8 mouse cellular contexts compared by ENCODE assay signal in genomic region chr13:54610972-54611754, GRCm38 (mm10). TPM values are rescaled to one million over a fixed set of nuclear protein-coding genes. Genes with fewer than 3 reads are reported as not detected.
A peak's percentile ranks its signal among the peaks of the same experiment; 100 is the strongest.
DNase-seq lines count a peak whose midpoint lies in the region; ATAC-seq and TF ChIP-seq lines count a peak whose summit lies in the region.

TSS of gene Cltb (minus strand) at chr13:54611344.

- H3K4me3 ChIP-seq in ES-E14 (ENCODE audit: insufficient read depth in 1 of 2, low read depth in 1 of 2, low read length in 2 of 2, poor library complexity in 1 of 2, severe bottlenecking in 1 of 2): peak within 1 kb of the TSS; percentile 78 to 93
- peak within 1 kb of the TSS; percentile 81 for H3K4me3 ChIP-seq in forebrain, postnatal 0 days (ENCODE audit: low read depth, low read length)
- H3K4me3 ChIP-seq in lung, embryonic 15.5 days: peak within 1 kb of the TSS; percentile 72
- peak within 1 kb of the TSS; percentile 91 for H3K4me3 ChIP-seq in olfactory bulb, adult 2 months (ENCODE audit: insufficient read depth, low read depth, low read length)
- H3K4me3 ChIP-seq in thymus, adult 2 months (ENCODE audit: control insufficient read depth, insufficient read depth, low read length): peak within 1 kb of the TSS; percentile 60

- H3K4me1 ChIP-seq in ES-E14 (ENCODE audit: control insufficient read depth in 2 of 2, insufficient read depth in 2 of 2, low read length in 2 of 2, poor library complexity in 1 of 2): peaks cover 8 to 27% of the 10 kb centered on the region in 2 experiments; a peak in 3 of 4 replicates
- H3K4me1 ChIP-seq in forebrain, postnatal 0 days (ENCODE audit: insufficient read depth): peaks cover 13% of the 10 kb centered on the region; the same call in 1 of the 2 replicates
- H3K4me1 ChIP-seq in lung, embryonic 15.5 days: peaks cover 17% of the 10 kb centered on the region; the same call in 1 of the 2 replicates
- peaks cover 15% of the 10 kb centered on the region for H3K4me1 ChIP-seq in olfactory bulb, adult 2 months (ENCODE audit: control insufficient read depth, insufficient read depth, low read length)
- peaks cover 7% of the 10 kb centered on the region; the same call in 1 of the 2 replicates for H3K4me1 ChIP-seq in thymus, adult 2 months (replicated peaks; ENCODE audit: control insufficient read depth, insufficient read depth, low read length)

- peak within 1 kb of the TSS; percentile 68 for H3K9ac ChIP-seq in ES-E14 (ENCODE audit: insufficient read depth, low read depth, low read length, poor library complexity, severe bottlenecking)
- H3K9ac ChIP-seq in forebrain, postnatal 0 days: peak within 1 kb of the TSS; percentile 95
- H3K9ac ChIP-seq in lung, embryonic 15.5 days: peak within 1 kb of the TSS; percentile 72

- no peak within 1 kb of the TSS for H3K27ac ChIP-seq in ES-E14 (ENCODE audit: insufficient read depth, low read depth, low read length, poor library complexity, severe bottlenecking)
- H3K27ac ChIP-seq in forebrain, postnatal 0 days (ENCODE audit: low read depth, low read length): peak within 1 kb of the TSS; percentile 85
- peak within 1 kb of the TSS; percentile 29 for H3K27ac ChIP-seq in lung, embryonic 15.5 days
- H3K27ac ChIP-seq in olfactory bulb, adult 2 months (ENCODE audit: insufficient read depth, low read depth, low read length): peak within 1 kb of the TSS; percentile 96
- H3K27ac ChIP-seq in thymus, adult 2 months (ENCODE audit: control insufficient read depth, insufficient read depth, low read length): no peak within 1 kb of the TSS

- intact Hi-C loops in heart, postnatal 36 days (cut with DNase I): loop anchor here (2.0 kb wide), 2 partner anchors 20 to 36 kb away; partner anchors contain the start of genes Arl10, Higd2a and Nop16

- no peak for DNase-seq in ES-E14 (ENCODE audit: low read depth, low spot score)
- DNase-seq in cerebellum, adult 18-20 months: peak; percentile 93 to 98
- DNase-seq in forebrain, postnatal 0 days: peak; percentile 91
- peak; percentile 94 for DNase-seq in heart, postnatal 36 days
- peak; percentile 76 to 87 for DNase-seq in layer of hippocampus, adult 8-10 months (ENCODE audit: low spot score in 2 of 2)
- peak; percentile 88 for DNase-seq in thymus, adult 2 months

- peak within 1 kb of the TSS; percentile 73 for H3K4me2 ChIP-seq in forebrain, postnatal 0 days (ENCODE audit: low read depth)
- peak within 1 kb of the TSS; percentile 97 for H3K4me2 ChIP-seq in lung, embryonic 15.5 days

- no peaks in the 10 kb centered on the region for H3K9me3 ChIP-seq in ES-E14 (ENCODE audit: control insufficient read depth, insufficient read depth, low read depth, low read length)
- no peaks in the 10 kb centered on the region for H3K9me3 ChIP-seq in forebrain, postnatal 0 days (ENCODE audit: low read length)
- no peaks in the 10 kb centered on the region for H3K9me3 ChIP-seq in lung, embryonic 15.5 days

- peak; percentile 83 for TF ChIP-seq POLR2A in olfactory bulb, adult 2 months (IDR thresholded peaks at IDR 0.05; ENCODE audit: insufficient read depth, low read depth, low read length)
- TF ChIP-seq POLR2A in thymus, adult 2 months (IDR thresholded peaks at IDR 0.05; ENCODE audit: control insufficient read depth, extremely low read depth, insufficient read depth, low read length, poor library complexity): no peak

- ATAC-seq in forebrain, postnatal 0 days: peak; percentile 89
- peak; percentile 83; the same call in 1 of the 2 replicates for ATAC-seq in lung, embryonic 15.5 days (ENCODE audit: borderline replicate concordance, extremely low read depth, low FRiP score, low TSS enrichment)

- H3K27me3 ChIP-seq in forebrain, postnatal 0 days (ENCODE audit: insufficient read depth, low read length): no peaks in the 10 kb centered on the region
- H3K27me3 ChIP-seq in lung, embryonic 15.5 days: no peaks in the 10 kb centered on the region
- no peaks in the 10 kb centered on the region for H3K27me3 ChIP-seq in thymus, adult 2 months (ENCODE audit: control insufficient read depth, insufficient read depth, low read length)

- in situ Hi-C loops in ES-E14 (cut with MboI; ENCODE audit: low sequenced_read_pairs in 2 of 2, unreplicated experiment in 2 of 2): no loop called here

- H3K36me3 ChIP-seq in ES-E14 (ENCODE audit: control insufficient read depth, insufficient read depth, low read length, poor library complexity, severe bottlenecking): no peaks in the 10 kb centered on the region
- peaks cover 4% of the 10 kb centered on the region for H3K36me3 ChIP-seq in forebrain, postnatal 0 days (ENCODE audit: insufficient read depth)
- no peaks in the 10 kb centered on the region for H3K36me3 ChIP-seq in lung, embryonic 15.5 days
- H3K36me3 ChIP-seq in thymus, adult 2 months (ENCODE audit: control insufficient read depth, insufficient read depth, low read length): no peaks in the 10 kb centered on the region

- TF ChIP-seq CTCF in forebrain, postnatal 0 days (IDR thresholded peaks at IDR 0.05; ENCODE audit: low read depth): no peak
- TF ChIP-seq CTCF in olfactory bulb, adult 2 months (IDR thresholded peaks at IDR 0.05; ENCODE audit: insufficient read depth, low read depth, low read length): 0 out of 2 replicates have a peak, but pooled peaks have one; percentile 8
- TF ChIP-seq CTCF in thymus, adult 2 months (IDR thresholded peaks at IDR 0.05; ENCODE audit: borderline replicate concordance, control insufficient read depth, extremely low read depth, insufficient read depth, low read length, poor library complexity): no peak

- WGBS in forebrain, postnatal 0 days: 5% methylated on average over 65 of the region's 66 CpGs
- under 1% methylated on average over 60 of the region's 66 CpGs for WGBS in lung, embryonic 15.5 days
- under 1% methylated on average over 66 of the region's 66 CpGs for WGBS in olfactory bulb, adult 2 months
- 1% methylated on average over 66 of the region's 66 CpGs for WGBS in thymus, adult 2 months

TF ChIP-seq in ES-E14, 5 proteins besides CTCF, POLR2A, EP300 and RAD21:
- TF ChIP-seq HCFC1 (IDR thresholded peaks at IDR 0.05; ENCODE audit: borderline replicate concordance, insufficient read depth, low read length): no peak
- no peak for TF ChIP-seq CHD2 (IDR thresholded peaks at IDR 0.05; ENCODE audit: low read depth, low read length)
- no peak for TF ChIP-seq ZNF384 (IDR thresholded peaks at IDR 0.05; ENCODE audit: low read depth, low read length)
- TF ChIP-seq MAFK (IDR thresholded peaks at IDR 0.05; ENCODE audit: insufficient read depth, low read depth, low read length): no peak
- TF ChIP-seq ZC3H11A (IDR thresholded peaks at IDR 0.05; ENCODE audit: borderline replicate concordance, low read depth, low read length): no peak

RNA-seq across cellular contexts. Expression of gene Cltb, which starts in this region (rescaled TPM):
- 49.5 and 75.1 TPM in 2 replicates for total RNA-seq in ES-E14 (2012; rRNA removed)
- 224 and 233 TPM in 2 replicates for total RNA-seq in forebrain, postnatal 0 days (2014; rRNA removed)
- polyA plus RNA-seq in forebrain, postnatal 0 days (2015; fragmentation: Nextera tagmentation; extraction: Ambion mirVana): 278 and 284 TPM in 2 replicates
- 100 to 1,000 TPM in 1 of 2 experiments, 10 to 100 TPM in 1; 97.1 to 104 TPM for total RNA-seq in heart, postnatal 36 days (2021)
- 100 to 1,000 TPM; 241 to 284 (median 264) TPM for total RNA-seq in layer of hippocampus, adult 8-10 months (2022)
- 43.2 and 45.1 TPM in 2 replicates for polyA plus RNA-seq in lung, embryonic 15.5 days (2015; fragmentation: Nextera tagmentation; extraction: Ambion mirVana)
- not detected in 2 replicates for polyA plus RNA-seq in olfactory bulb, adult 2 months (2012; ENCODE audit: insufficient read depth, insufficient read length, low replicate concordance, missing spikeins)
- 42.2 and 44.6 TPM in 2 replicates for polyA plus RNA-seq in thymus, adult 2 months (2012; rRNA removed)

Comparison
In these comparisons a context has a peak if more than half of its experiments do, and no peak if none do; other contexts are left out.
1. H3K27ac ChIP-seq: peak in forebrain, postnatal 0 days (single experiment), lung, embryonic 15.5 days (single experiment) and olfactory bulb, adult 2 months (single experiment); none in ES-E14 (single experiment) and thymus, adult 2 months (single experiment).
2. Peak in every context shown above with its lines, with median percentiles within 50 percentile points of each other: H3K4me3 ChIP-seq and H3K9ac ChIP-seq.